Mouse (Mus musculus): Measurements from ENCODE around the gene Cutal.

The Cutal gene

GRCm38 (mm10) chr2:34920144-34920543 is 45.9 kb downstream of the Cutal start:
- DNase-seq (ENCODE audit: low read depth) = no peak

GRCm38 (mm10) chr2:34922729-34923128 is 48.5 kb downstream of the Cutal start:
- DNase-seq (ENCODE audit: low read depth) = no peak

- DNase-seq (ENCODE audit: low read depth) = no peak
Observed at GRCm38 (mm10) chr2:34927320-34927719, 53.1 kb downstream of the Cutal start.

- DNase-seq (ENCODE audit: low read depth) = peak; percentile 40
Observed at GRCm38 (mm10) chr2:34937460-34937859, 63.3 kb downstream of the Cutal start.

- peak; percentile 68 for DNase-seq (ENCODE audit: low read depth)
Observed at GRCm38 (mm10) chr2:34938269-34939208, 64.3 kb downstream of the Cutal start.

DNA sequence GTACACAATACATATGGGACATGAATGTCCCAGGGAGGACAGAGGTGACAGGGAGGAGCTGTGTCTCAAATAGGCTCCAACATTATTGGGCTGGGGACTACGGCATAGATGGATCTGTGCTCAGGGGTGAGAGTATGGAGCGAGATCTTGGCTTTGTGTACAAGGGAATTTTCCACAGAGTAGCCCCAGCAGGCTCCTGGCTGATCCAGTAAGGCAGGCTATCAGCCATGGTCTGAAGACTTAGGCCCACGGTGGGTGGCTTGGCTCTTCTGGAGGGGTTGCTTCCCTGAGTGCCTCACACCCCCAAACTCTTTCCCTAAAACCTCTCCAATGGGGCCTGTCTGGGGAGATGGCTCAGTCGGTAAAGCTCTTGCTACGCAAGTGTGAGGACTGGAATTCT is 66.0 kb downstream of the Cutal start:
- DNase-seq (ENCODE audit: low read depth) = no peak

DNA sequence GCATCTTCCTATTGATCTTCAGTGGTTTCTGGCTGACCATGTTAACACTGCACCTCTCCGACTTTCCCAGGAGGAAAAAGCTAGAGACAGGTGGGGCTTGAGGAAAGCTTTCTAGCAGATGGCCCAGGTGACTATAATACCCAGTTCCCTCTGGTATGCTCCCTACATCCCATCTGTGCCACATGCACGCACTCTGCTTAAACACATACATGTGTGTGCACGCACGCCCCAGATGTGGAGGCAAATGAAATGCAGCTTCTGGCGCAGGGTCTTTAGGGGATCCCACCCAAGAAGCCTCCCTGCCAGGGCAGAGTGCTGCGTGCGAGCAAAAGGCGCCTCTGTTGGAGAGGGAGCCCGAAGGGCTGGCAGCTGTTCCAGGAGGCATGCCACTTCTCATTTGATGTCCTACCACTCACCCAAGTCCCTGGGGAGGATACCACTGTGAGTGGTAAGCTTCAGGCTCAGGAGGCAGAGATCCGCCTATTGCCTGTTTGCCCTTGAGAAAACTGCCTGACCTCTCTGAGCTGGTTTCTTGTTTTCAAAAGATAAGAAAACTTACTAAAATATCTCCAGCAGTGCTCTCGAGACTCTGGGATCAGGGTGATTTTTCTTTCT is 67.0 kb downstream of the Cutal start:
- no peak for DNase-seq (ENCODE audit: low read depth)
